Comparison of ENCODE assay signal across 9 mouse cellular contexts in genomic region chr13:94177148-94177547, GRCm38 (mm10).
A peak's percentile ranks its signal among the peaks of the same experiment; 100 is the strongest.
DNase-seq lines count a peak whose midpoint lies in the region; ATAC-seq and TF ChIP-seq lines count a peak whose summit lies in the region.
"Had no signal": no experiment of that assay in that cellular context is flagged by ENCODE, and none has a peak within 500 bp of the region (broad histone marks: within the 10 kb centered on the region; RNA-seq: fewer than 3 reads in every experiment).

No protein-coding gene starts in this region.

- no peak overlapping the region for H3K27ac ChIP-seq in kidney, adult 2 months (ENCODE audit: insufficient read depth, low read depth, low read length)
- no peak overlapping the region for H3K27ac ChIP-seq in kidney, embryonic 16.5 days (ENCODE audit: low read length)
- H3K27ac ChIP-seq in limb, embryonic 14.5 days (replicated peaks; ENCODE audit: low read depth, low read length), result no peak overlapping the region
- no peak overlapping the region for H3K27ac ChIP-seq in stomach, postnatal 0 days (replicated peaks)
- H3K27ac ChIP-seq: neural tube, embryonic 13.5 days had no signal

- TF ChIP-seq EP300 in stomach, postnatal 0 days (optimal IDR thresholded peaks at IDR 0.05), result no peak

- peaks cover 7% of the 10 kb centered on the region; the same call in 1 of the 2 replicates for H3K4me1 ChIP-seq in kidney, adult 2 months (ENCODE audit: control insufficient read depth, insufficient read depth, low read length)
- H3K4me1 ChIP-seq in kidney, embryonic 16.5 days (ENCODE audit: insufficient read depth, low read length), result peaks cover 69% of the 10 kb centered on the region
- H3K4me1 ChIP-seq in limb, embryonic 14.5 days (ENCODE audit: control insufficient read depth, insufficient read depth, low read length), result peaks cover 35% of the 10 kb centered on the region
- H3K4me1 ChIP-seq in stomach, postnatal 0 days (replicated peaks; ENCODE audit: control insufficient read depth, insufficient read depth), result no peaks in the 10 kb centered on the region; the same call in 1 of the 2 replicates

- no peak overlapping the region for H3K4me2 ChIP-seq in kidney, embryonic 16.5 days (replicated peaks; ENCODE audit: low read depth, low read length)
- H3K4me2 ChIP-seq in limb, embryonic 14.5 days (replicated peaks; ENCODE audit: low read depth, low read length, severe bottlenecking), result no peak overlapping the region
- no peak overlapping the region for H3K4me2 ChIP-seq in stomach, postnatal 0 days (replicated peaks; ENCODE audit: low read depth)
- H3K4me2 ChIP-seq: neural tube, embryonic 13.5 days had no signal

- 57% methylated on average over 7 of the region's 7 CpGs for WGBS in kidney, adult 2 months
- 54% methylated on average over 7 of the region's 7 CpGs for WGBS in kidney, embryonic 16.5 days
- WGBS in limb, embryonic 14.5 days, result 54% methylated on average over 7 of the region's 7 CpGs
- WGBS in stomach, postnatal 0 days, result 63% methylated on average over 7 of the region's 7 CpGs

- no peak overlapping the region for H3K4me3 ChIP-seq in kidney, adult 2 months (ENCODE audit: insufficient read depth, low read depth, low read length)
- no peak overlapping the region for H3K4me3 ChIP-seq in kidney, embryonic 16.5 days (ENCODE audit: low read length)
- no peak overlapping the region for H3K4me3 ChIP-seq in limb, embryonic 14.5 days (replicated peaks; ENCODE audit: low read length)
- no peak overlapping the region for H3K4me3 ChIP-seq in stomach, postnatal 0 days (ENCODE audit: low read depth, low read length)
- H3K4me3 ChIP-seq: neural tube, embryonic 13.5 days had no signal

- H3K36me3 ChIP-seq in kidney, adult 2 months (ENCODE audit: control insufficient read depth, insufficient read depth, low read length), result no peaks in the 10 kb centered on the region
- peaks cover 19% of the 10 kb centered on the region for H3K36me3 ChIP-seq in kidney, embryonic 16.5 days (ENCODE audit: insufficient read depth, low read length)
- peaks cover 11% of the 10 kb centered on the region; the same call in 1 of the 2 replicates for H3K36me3 ChIP-seq in limb, embryonic 14.5 days (ENCODE audit: control insufficient read depth, insufficient read depth, low read length)
- no peaks in the 10 kb centered on the region for H3K36me3 ChIP-seq in stomach, postnatal 0 days (ENCODE audit: control insufficient read depth, insufficient read depth, low read length)
- H3K36me3 ChIP-seq: neural tube, embryonic 13.5 days had no signal

- no peak for TF ChIP-seq POLR2A in kidney, adult 2 months (IDR thresholded peaks at IDR 0.05; ENCODE audit: low read depth, low read length)
- no peak for TF ChIP-seq POLR2A in limb, embryonic 14.5 days (IDR thresholded peaks at IDR 0.05; ENCODE audit: borderline replicate concordance, extremely low read depth, insufficient read depth, insufficient read length)

- no peak for ATAC-seq in kidney, embryonic 16.5 days (ENCODE audit: low FRiP score, low TSS enrichment)
- ATAC-seq in limb, embryonic 14.5 days (ENCODE audit: low FRiP score, low read depth), result no peak
- no peak for ATAC-seq in stomach, postnatal 0 days (ENCODE audit: low FRiP score, low TSS enrichment)

- peak; percentile 48 for TF ChIP-seq CTCF in kidney, adult 2 months (conservative IDR thresholded peaks at IDR 0.05; ENCODE audit: insufficient read depth, insufficient read length, low read depth, low read length)
- TF ChIP-seq CTCF in stomach, postnatal 0 days (IDR thresholded peaks at IDR 0.05; ENCODE audit: low read depth), result peak; percentile 67

- no peaks in the 10 kb centered on the region for H3K9me3 ChIP-seq in kidney, embryonic 16.5 days (ENCODE audit: low read length)
- H3K9me3 ChIP-seq in limb, embryonic 14.5 days (ENCODE audit: control insufficient read depth, low read length), result no peaks in the 10 kb centered on the region
- H3K9me3 ChIP-seq in stomach, postnatal 0 days (ENCODE audit: control insufficient read depth, low read length), result no peaks in the 10 kb centered on the region
- H3K9me3 ChIP-seq: neural tube, embryonic 13.5 days had no signal

- H3K9ac ChIP-seq in kidney, embryonic 16.5 days (replicated peaks; ENCODE audit: low read length), result no peak overlapping the region
- no peak overlapping the region for H3K9ac ChIP-seq in limb, embryonic 14.5 days (ENCODE audit: low read depth, low read length, severe bottlenecking)
- no peak overlapping the region for H3K9ac ChIP-seq in stomach, postnatal 0 days (ENCODE audit: low read length)
- H3K9ac ChIP-seq: neural tube, embryonic 13.5 days had no signal

- H3K27me3 ChIP-seq in kidney, adult 2 months (replicated peaks; ENCODE audit: control insufficient read depth, insufficient read depth, low read length), result no peaks in the 10 kb centered on the region
- no peaks in the 10 kb centered on the region for H3K27me3 ChIP-seq in kidney, embryonic 16.5 days (ENCODE audit: insufficient read depth, low read length)
- no peaks in the 10 kb centered on the region for H3K27me3 ChIP-seq in limb, embryonic 14.5 days (ENCODE audit: control insufficient read depth, insufficient read depth, low read length)
- H3K27me3 ChIP-seq in stomach, postnatal 0 days (ENCODE audit: control insufficient read depth, insufficient read depth, low read length), result no peaks in the 10 kb centered on the region

- peak; percentile 24 for DNase-seq in kidney, adult 2 months
- peak; percentile 76 for DNase-seq in MEL-GATA-1-ER (ENCODE audit: extremely low read depth, low read depth)
- DNase-seq in cerebellum, adult 9-10 months, result peak; percentile 61
- peak; percentile 36 for DNase-seq in limb, embryonic 14.5 days (ENCODE audit: low spot score)
- DNase-seq in stomach, postnatal 0 days (ENCODE audit: low spot score), result peak; percentile 42
- no peak for DNase-seq in right cerebral cortex, postnatal 36 days (ENCODE audit: low spot score in 2 of 2)
- no peak for DNase-seq in T-cell, adult 2 months (ENCODE audit: low spot score)

Comparison
In these comparisons a context has a peak if more than half of its experiments do, and no peak if none do; other contexts are left out.
1. DNase-seq: peak in kidney, adult 2 months (single experiment), MEL-GATA-1-ER (single experiment), cerebellum, adult 9-10 months (single experiment), limb, embryonic 14.5 days (single experiment) and stomach, postnatal 0 days (single experiment); none in right cerebral cortex, postnatal 36 days (0 of 2) and T-cell, adult 2 months (single experiment).